In the genomic region with DNA sequence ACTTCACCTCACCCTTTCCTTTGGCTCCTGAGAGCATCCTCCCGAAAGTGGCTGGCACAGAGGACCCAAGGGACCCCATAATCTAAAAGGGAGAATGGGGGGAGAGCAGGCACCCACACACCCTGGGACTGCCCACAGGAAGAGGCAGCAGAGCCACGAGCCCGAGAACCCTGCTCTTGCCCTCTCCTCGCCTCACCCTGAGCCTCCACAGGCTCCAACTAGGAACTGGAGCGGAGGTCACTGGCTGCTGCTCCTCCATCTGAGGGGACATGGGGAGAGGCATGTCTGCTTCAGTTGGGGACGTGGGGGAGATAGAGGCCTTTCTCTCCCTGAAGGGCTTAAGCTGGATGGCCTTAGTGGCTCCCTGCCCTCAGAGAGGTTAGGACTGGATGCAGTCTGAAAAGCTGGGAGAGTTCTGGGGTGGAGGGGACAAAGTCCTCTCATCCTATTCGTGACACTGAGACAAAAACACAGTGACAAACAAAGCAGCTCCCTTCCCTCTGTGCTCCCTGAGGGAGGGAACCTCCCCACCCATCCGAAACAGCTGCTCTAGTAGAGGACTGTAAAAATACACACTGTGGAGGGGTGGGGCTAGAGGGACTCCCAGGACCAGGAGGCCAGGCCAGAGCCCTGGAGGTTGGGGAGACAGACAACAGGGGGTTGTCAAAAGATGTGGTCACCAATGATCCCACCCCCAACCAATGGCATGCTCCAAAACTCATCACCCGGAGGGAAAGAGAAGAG, we compare ENCODE assay signal across 12 mouse cellular contexts. TPM values are rescaled to one million over a fixed set of nuclear protein-coding genes. Genes with fewer than 3 reads are reported as not detected.
DNase-seq lines count a peak whose midpoint lies in the region; ATAC-seq and TF ChIP-seq lines count a peak whose summit lies in the region.
"Had no signal": no experiment of that assay in that cellular context is flagged by ENCODE, and none has a peak within 500 bp of the region (broad histone marks: within the 10 kb centered on the region; RNA-seq: fewer than 3 reads in every experiment).

No protein-coding gene starts in this region.

- no peak overlapping the region for H3K9ac ChIP-seq in midbrain, embryonic 11.5 days (ENCODE audit: low read length)
- H3K9ac ChIP-seq in midbrain, postnatal 0 days (replicated peaks; ENCODE audit: low read length, poor library complexity, severe bottlenecking), result no peak overlapping the region
- H3K9ac ChIP-seq in intestine, postnatal 0 days (ENCODE audit: low read depth, low read length), result no peak overlapping the region
- H3K9ac ChIP-seq in stomach, embryonic 16.5 days (ENCODE audit: low read length), result no peak overlapping the region
- H3K9ac ChIP-seq: neural tube, embryonic 12.5 days had no signal

- H3K36me3 ChIP-seq in midbrain, embryonic 11.5 days (ENCODE audit: control insufficient read depth, insufficient read depth, low read length), result peaks cover 40% of the 10 kb centered on the region
- peaks cover 45% of the 10 kb centered on the region for H3K36me3 ChIP-seq in midbrain, postnatal 0 days (ENCODE audit: insufficient read depth, low read length)
- peaks cover 48% of the 10 kb centered on the region for H3K36me3 ChIP-seq in intestine, postnatal 0 days (ENCODE audit: control insufficient read depth, insufficient read depth)
- H3K36me3 ChIP-seq in stomach, embryonic 16.5 days (ENCODE audit: control insufficient read depth, insufficient read depth, low read length), result peaks cover 39% of the 10 kb centered on the region

- H3K4me3 ChIP-seq in midbrain, embryonic 11.5 days (ENCODE audit: low read depth, low read length), result no peak overlapping the region
- H3K4me3 ChIP-seq in midbrain, postnatal 0 days (ENCODE audit: low read depth, low read length), result no peak overlapping the region
- H3K4me3 ChIP-seq in intestine, postnatal 0 days (ENCODE audit: low read depth, low read length), result no peak overlapping the region
- no peak overlapping the region for H3K4me3 ChIP-seq in stomach, embryonic 16.5 days (replicated peaks; ENCODE audit: low read length)
- H3K4me3 ChIP-seq: left cerebral cortex, adult 2 months; neural tube, embryonic 12.5 days had no signal

- H3K27ac ChIP-seq in midbrain, embryonic 11.5 days (ENCODE audit: low read depth, low read length), result no peak overlapping the region
- no peak overlapping the region for H3K27ac ChIP-seq in midbrain, postnatal 0 days (ENCODE audit: low read depth, low read length)
- peak overlapping the region; percentile 35; the same call in 1 of the 2 replicates for H3K27ac ChIP-seq in intestine, postnatal 0 days (ENCODE audit: low read depth, low read length)
- no peak overlapping the region for H3K27ac ChIP-seq in stomach, embryonic 16.5 days (ENCODE audit: low read length)
- H3K27ac ChIP-seq: left cerebral cortex, adult 2 months; neural tube, embryonic 12.5 days had no signal

- WGBS in midbrain, embryonic 11.5 days, result 71% methylated on average over 9 of the region's 9 CpGs
- 67% methylated on average over 9 of the region's 9 CpGs for WGBS in midbrain, postnatal 0 days
- 70% methylated on average over 9 of the region's 9 CpGs for WGBS in intestine, postnatal 0 days
- 73% methylated on average over 9 of the region's 9 CpGs for WGBS in stomach, embryonic 16.5 days

- H3K4me1 ChIP-seq in midbrain, embryonic 11.5 days (ENCODE audit: control insufficient read depth, insufficient read depth, low read length), result peaks cover 5% of the 10 kb centered on the region
- peaks cover 2% of the 10 kb centered on the region for H3K4me1 ChIP-seq in midbrain, postnatal 0 days (ENCODE audit: insufficient read depth, low read length)
- H3K4me1 ChIP-seq in intestine, postnatal 0 days (replicated peaks; ENCODE audit: control insufficient read depth, insufficient read depth, low read length), result peaks cover 2% of the 10 kb centered on the region; the same call in 1 of the 2 replicates
- H3K4me1 ChIP-seq in stomach, embryonic 16.5 days (ENCODE audit: control insufficient read depth, insufficient read depth, low read length), result peaks cover 3% of the 10 kb centered on the region; the same call in 1 of the 2 replicates

- H3K4me2 ChIP-seq in midbrain, embryonic 11.5 days, result no peak overlapping the region
- no peak overlapping the region for H3K4me2 ChIP-seq in midbrain, postnatal 0 days (ENCODE audit: low read depth, low read length, poor library complexity, severe bottlenecking)
- H3K4me2 ChIP-seq in intestine, postnatal 0 days (replicated peaks; ENCODE audit: low read depth), result no peak overlapping the region
- H3K4me2 ChIP-seq in stomach, embryonic 16.5 days (ENCODE audit: low read depth, low read length), result no peak overlapping the region
- H3K4me2 ChIP-seq: neural tube, embryonic 12.5 days had no signal

- ATAC-seq in midbrain, embryonic 11.5 days (ENCODE audit: low FRiP score), result no peak
- ATAC-seq in midbrain, postnatal 0 days (ENCODE audit: low FRiP score), result no peak
- peak; percentile 33; the same call in 1 of the 2 replicates for ATAC-seq in intestine, postnatal 0 days
- ATAC-seq in stomach, embryonic 16.5 days (ENCODE audit: insufficient read depth, low FRiP score), result 0 out of 2 replicates have a peak, but pooled peaks have one; percentile 17

- no peak for TF ChIP-seq CTCF in midbrain, postnatal 0 days (IDR thresholded peaks at IDR 0.05)
- no peak for TF ChIP-seq CTCF in intestine, postnatal 0 days (IDR thresholded peaks at IDR 0.05; ENCODE audit: low read depth)

- H3K27me3 ChIP-seq in midbrain, embryonic 11.5 days (ENCODE audit: control insufficient read depth, insufficient read depth, low read length), result no peaks in the 10 kb centered on the region
- H3K27me3 ChIP-seq in midbrain, postnatal 0 days (ENCODE audit: insufficient read depth, low read length), result no peaks in the 10 kb centered on the region
- H3K27me3 ChIP-seq in intestine, postnatal 0 days (replicated peaks; ENCODE audit: control insufficient read depth, insufficient read depth, low read length), result no peaks in the 10 kb centered on the region
- no peaks in the 10 kb centered on the region for H3K27me3 ChIP-seq in stomach, embryonic 16.5 days (ENCODE audit: control insufficient read depth, insufficient read depth, low read length)
- H3K27me3 ChIP-seq: neural tube, embryonic 12.5 days had no signal

- no peaks in the 10 kb centered on the region for H3K9me3 ChIP-seq in midbrain, embryonic 11.5 days (ENCODE audit: control insufficient read depth, low read length)
- no peaks in the 10 kb centered on the region for H3K9me3 ChIP-seq in midbrain, postnatal 0 days (ENCODE audit: low read length)
- H3K9me3 ChIP-seq in intestine, postnatal 0 days (ENCODE audit: control insufficient read depth), result no peaks in the 10 kb centered on the region
- 0 out of 2 replicates have a peak, but pooled peaks cover 3% of the 10 kb centered on the region for H3K9me3 ChIP-seq in stomach, embryonic 16.5 days (replicated peaks; ENCODE audit: control insufficient read depth, low read length)
- H3K9me3 ChIP-seq: neural tube, embryonic 12.5 days had no signal

- peak; percentile 95 for DNase-seq in heart, adult 11 months
- DNase-seq in heart, postnatal 4 days, result no peak
- peak; percentile 75 for DNase-seq in midbrain, embryonic 11.5 days (ENCODE audit: low spot score, missing footprints)
- no peak for DNase-seq in midbrain, postnatal 0 days (ENCODE audit: low spot score)
- no peak for DNase-seq in right cerebral cortex, postnatal 10 days (ENCODE audit: low spot score in 2 of 2)
- DNase-seq: cerebellum, adult 2 months; gastrocnemius, postnatal 36 days; thymus, postnatal 14 days had no signal

RNA-seq across cellular contexts. Expression of a gene that starts 12.8 kb away (rescaled TPM):
- 10 to 100 TPM; 31.4 to 35.1 TPM for total RNA-seq in heart, postnatal 4 days (2021)
- polyA plus RNA-seq in midbrain, embryonic 11.5 days (2014; fragmentation: Nextera tagmentation; extraction: Ambion mirVana), result 38.2 and 48.5 TPM in 2 replicates
- 9.9 and 10.4 TPM in 2 replicates for total RNA-seq in midbrain, postnatal 0 days (2014; rRNA removed)
- 8.8 and 9.8 TPM in 2 replicates for polyA plus RNA-seq in midbrain, postnatal 0 days (2015; fragmentation: Nextera tagmentation; extraction: Ambion mirVana)
- polyA plus RNA-seq in intestine, postnatal 0 days (2015; fragmentation: Nextera tagmentation; extraction: Ambion mirVana), result 8.3 and 8.8 TPM in 2 replicates
- 26.2 and 30.3 TPM in 2 replicates for polyA plus RNA-seq in stomach, embryonic 16.5 days (2015; fragmentation: Nextera tagmentation; extraction: Ambion mirVana)

RNA-seq across cellular contexts. Expression of a gene that starts 13.2 kb away (rescaled TPM):
- total RNA-seq in heart, postnatal 4 days (2021), result 10 to 100 TPM; 76.3 to 81.5 TPM
- polyA plus RNA-seq in midbrain, embryonic 11.5 days (2014; fragmentation: Nextera tagmentation; extraction: Ambion mirVana), result 72.1 and 77.0 TPM in 2 replicates
- total RNA-seq in midbrain, postnatal 0 days (2014; rRNA removed), result 121 and 139 TPM in 2 replicates
- 83.7 and 84.5 TPM in 2 replicates for polyA plus RNA-seq in midbrain, postnatal 0 days (2015; fragmentation: Nextera tagmentation; extraction: Ambion mirVana)
- 31.0 and 35.5 TPM in 2 replicates for polyA plus RNA-seq in intestine, postnatal 0 days (2015; fragmentation: Nextera tagmentation; extraction: Ambion mirVana)
- 37.4 and 41.4 TPM in 2 replicates for polyA plus RNA-seq in stomach, embryonic 16.5 days (2015; fragmentation: Nextera tagmentation; extraction: Ambion mirVana)

RNA-seq across cellular contexts. Expression of a gene that starts 28.6 kb away (rescaled TPM):
- 1 to 10 TPM; 5.6 to 5.8 TPM for total RNA-seq in heart, postnatal 4 days (2021)
- 1.0 and 1.4 TPM in 2 replicates for polyA plus RNA-seq in midbrain, embryonic 11.5 days (2014; fragmentation: Nextera tagmentation; extraction: Ambion mirVana)
- 8.9 and 9.4 TPM in 2 replicates for total RNA-seq in midbrain, postnatal 0 days (2014; rRNA removed)
- polyA plus RNA-seq in midbrain, postnatal 0 days (2015; fragmentation: Nextera tagmentation; extraction: Ambion mirVana), result 3.9 and 4.6 TPM in 2 replicates
- 5.3 and 5.4 TPM in 2 replicates for polyA plus RNA-seq in intestine, postnatal 0 days (2015; fragmentation: Nextera tagmentation; extraction: Ambion mirVana)
- 8.5 and 9.0 TPM in 2 replicates for polyA plus RNA-seq in stomach, embryonic 16.5 days (2015; fragmentation: Nextera tagmentation; extraction: Ambion mirVana)

RNA-seq across cellular contexts. Expression of a gene that starts 33.6 kb away (rescaled TPM):
- 10 to 100 TPM; 14.8 to 16.9 TPM for total RNA-seq in heart, postnatal 4 days (2021)
- polyA plus RNA-seq in midbrain, embryonic 11.5 days (2014; fragmentation: Nextera tagmentation; extraction: Ambion mirVana), result 13.9 and 14.2 TPM in 2 replicates
- 17.4 and 18.9 TPM in 2 replicates for total RNA-seq in midbrain, postnatal 0 days (2014; rRNA removed)
- 18.1 and 20.1 TPM in 2 replicates for polyA plus RNA-seq in midbrain, postnatal 0 days (2015; fragmentation: Nextera tagmentation; extraction: Ambion mirVana)
- 9.9 and 10.1 TPM in 2 replicates for polyA plus RNA-seq in intestine, postnatal 0 days (2015; fragmentation: Nextera tagmentation; extraction: Ambion mirVana)
- 15.4 and 17.7 TPM in 2 replicates for polyA plus RNA-seq in stomach, embryonic 16.5 days (2015; fragmentation: Nextera tagmentation; extraction: Ambion mirVana)

RNA-seq across cellular contexts. Expression of a gene that starts 43.8 kb away (rescaled TPM):
- 10 to 100 TPM; 31.4 to 32.0 TPM for total RNA-seq in heart, postnatal 4 days (2021)
- polyA plus RNA-seq in midbrain, embryonic 11.5 days (2014; fragmentation: Nextera tagmentation; extraction: Ambion mirVana), result 115 and 117 TPM in 2 replicates
- 26.0 and 35.5 TPM in 2 replicates for total RNA-seq in midbrain, postnatal 0 days (2014; rRNA removed)
- 55.7 and 63.5 TPM in 2 replicates for polyA plus RNA-seq in midbrain, postnatal 0 days (2015; fragmentation: Nextera tagmentation; extraction: Ambion mirVana)
- 22.2 and 25.1 TPM in 2 replicates for polyA plus RNA-seq in intestine, postnatal 0 days (2015; fragmentation: Nextera tagmentation; extraction: Ambion mirVana)
- polyA plus RNA-seq in stomach, embryonic 16.5 days (2015; fragmentation: Nextera tagmentation; extraction: Ambion mirVana), result 72.7 and 79.8 TPM in 2 replicates

Comparison
In these comparisons a context has a peak if more than half of its experiments do, and no peak if none do; other contexts are left out.
1. DNase-seq: peak in heart, adult 11 months (single experiment) and midbrain, embryonic 11.5 days (single experiment); none in heart, postnatal 4 days (single experiment), midbrain, postnatal 0 days (single experiment) and right cerebral cortex, postnatal 10 days (0 of 2).
2. ATAC-seq: peak in intestine, postnatal 0 days (single experiment) and stomach, embryonic 16.5 days (single experiment); none in midbrain, embryonic 11.5 days (single experiment) and midbrain, postnatal 0 days (single experiment).